Mouse (Mus musculus) cortical plate, adult 2 months (tissue): Measurements from ENCODE around the gene Wdr24. TPM values are rescaled to one million over a fixed set of nuclear protein-coding genes. Genes with fewer than 3 reads are reported as not detected.

Experiments
- H3K27ac ChIP-seq: fragments of 200-500 bp; 2 replicates; pipeline ENCODE4 v1.5.1; 2012; ENCODE audit warnings: low read length, control low read depth, inconsistent platforms; ENCODE audit not compliant: insufficient read depth
- H3K4me1 ChIP-seq: fragments of 200-500 bp; 2 replicates; pipeline ENCODE4 v1.6.1; 2011; ENCODE audit warnings: low read length; ENCODE audit not compliant: control insufficient read depth, insufficient read depth
- H3K4me3 ChIP-seq: fragments of 200-500 bp; 2 replicates; pipeline ENCODE4 v1.5.1; 2011; ENCODE audit warnings: mild to moderate bottlenecking, low read length, control low read depth; ENCODE audit not compliant: insufficient read depth
- CTCF ChIP-seq: fragments of 200-500 bp; IDR thresholded peaks from 2 replicates; pipeline ENCODE4 v1.5.1; 2011; ENCODE audit warnings: mild to moderate bottlenecking, control low read depth, low read length; ENCODE audit not compliant: insufficient read depth; ENCODE audit errors: extremely low read depth
- POLR2A ChIP-seq: fragments of 200-500 bp; IDR thresholded peaks from 2 replicates; pipeline ENCODE4 v1.6.1; 2011; ENCODE audit warnings: mild to moderate bottlenecking, low read length, control low read depth; ENCODE audit not compliant: insufficient read depth; ENCODE audit errors: extremely low read depth
- polyA plus RNA-seq: library from polyadenylated mRNA; depleted of rRNA; stranded (reverse); fragments of >200 nt; gene quantifications from 2 replicates; pipeline ENCODE4 v1.2.3, GENCODE M21; 2012; rRNA removed

Gene Wdr24
- polyA plus RNA-seq, 1 experiment, result 36.4 TPM

- Histone ChIP-seq H3K27ac (0 out of 2 replicates have a peak overlapping the region, but pooled peaks have one; percentile 2), H3K4me3 (peak overlapping the region; percentile 94), H3K4me1 (peaks cover 5% of the 10 kb centered on the region; the same call in 1 of the 2 replicates)
- TF ChIP-seq CTCF (no peak), POLR2A (no peak)
Observed at GRCm38 (mm10) chr17:25874148-25874720, 50.8 kb downstream of the Wdr24 start.

- TF ChIP-seq POLR2A (no peak), CTCF (no peak)
- Histone ChIP-seq H3K4me3 (peak within 1 kb of the TSS; percentile 94), H3K4me1 (peaks cover 5% of the 10 kb centered on the region; the same call in 1 of the 2 replicates), H3K27ac (peak within 1 kb of the TSS; percentile 82)
Observed at GRCm38 (mm10) chr17:25874721-25875170, 51.3 kb downstream of the Wdr24 start, which contains the start of gene Mettl26. TSS of gene Mettl26 (plus strand) at chr17:25875074.

GRCm38 (mm10) chr17:25875171-25876136 is 52.0 kb downstream of the Wdr24 start:
- TF ChIP-seq CTCF, result 0 out of 2 replicates have a peak, but pooled peaks have one; percentile 3
- peak; percentile 94 for TF ChIP-seq POLR2A
- Histone ChIP-seq H3K4me1 (peaks cover 5% of the 10 kb centered on the region; the same call in 1 of the 2 replicates), H3K27ac (peak overlapping the region; percentile 82), H3K4me3 (peak overlapping the region; percentile 94)

DNA sequence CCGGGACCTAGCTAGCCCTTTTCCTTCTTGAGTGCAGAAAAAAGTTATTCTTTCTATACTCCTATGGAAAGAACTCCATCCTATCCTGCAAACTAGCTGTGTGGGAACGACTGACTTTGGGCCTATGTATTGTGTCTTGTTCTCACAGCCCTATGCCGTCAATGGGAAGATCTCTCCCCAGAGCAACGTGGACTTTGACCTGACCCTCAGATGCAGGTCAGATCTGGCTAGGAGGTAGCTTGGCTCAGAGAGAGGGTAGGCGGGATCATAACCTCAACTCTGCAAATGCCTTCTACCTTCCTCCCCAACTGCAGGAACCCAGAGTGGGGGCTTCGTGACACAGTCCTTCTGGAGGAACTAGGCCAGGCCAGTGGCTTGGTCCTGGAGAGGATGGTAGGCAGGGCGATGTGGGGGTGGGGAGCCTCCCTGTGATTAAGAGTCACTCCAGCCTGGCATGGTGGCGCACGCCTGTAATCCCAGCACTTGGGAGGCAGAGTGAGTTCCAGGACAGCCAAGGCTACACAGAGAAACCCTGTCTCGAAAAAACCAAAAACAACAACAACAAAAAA is 53.0 kb downstream of the Wdr24 start:
- peaks cover 5% of the 10 kb centered on the region; the same call in 1 of the 2 replicates for H3K4me1 ChIP-seq
- no peak for TF ChIP-seq POLR2A
- TF ChIP-seq CTCF, result no peak
- peak overlapping the region; percentile 94 for H3K4me3 ChIP-seq
- no peak overlapping the region for H3K27ac ChIP-seq

DNA sequence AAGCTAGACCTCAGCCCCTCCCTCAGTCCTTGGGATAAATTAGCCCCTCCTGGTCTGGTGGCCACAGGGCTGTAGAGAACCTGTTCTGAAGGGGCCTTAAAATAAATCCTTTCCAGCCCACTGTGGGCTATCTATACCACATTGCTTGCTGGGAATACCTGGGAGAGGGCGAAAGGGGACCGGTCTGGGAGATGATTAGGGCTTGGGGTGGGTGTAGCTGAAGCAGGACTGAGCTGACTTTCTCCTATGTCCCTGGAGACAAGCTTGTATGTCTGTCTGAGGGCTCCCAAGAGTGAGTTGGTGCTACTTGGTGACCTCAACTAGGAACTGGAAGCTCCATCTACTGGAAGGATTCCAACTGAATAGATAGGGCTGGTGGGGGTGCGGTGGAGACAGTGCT is 53.6 kb downstream of the Wdr24 start:
- Histone ChIP-seq H3K4me1 (peaks cover 5% of the 10 kb centered on the region; the same call in 1 of the 2 replicates), H3K27ac (no peak overlapping the region), H3K4me3 (no peak overlapping the region)
- TF ChIP-seq POLR2A (no peak), CTCF (no peak)

- Histone ChIP-seq H3K4me3 (no peak overlapping the region), H3K27ac (no peak overlapping the region), H3K4me1 (peaks cover 5% of the 10 kb centered on the region; the same call in 1 of the 2 replicates)
- TF ChIP-seq CTCF (no peak), POLR2A (no peak)
Observed at GRCm38 (mm10) chr17:25877741-25878610, 54.5 kb downstream of the Wdr24 start.

Other genes starting within 250 kb of the Wdr24 start
- 17.2 and 17.9 TPM in 2 replicates for gene Lmf1, start 244.5 kb upstream of the Wdr24 start, polyA plus RNA-seq
- 438 and 442 TPM in 2 replicates for gene Gng13, start 106.5 kb upstream of the Wdr24 start, polyA plus RNA-seq
- 2.3 and 2.4 TPM in 2 replicates for gene Chtf18, start 96.2 kb upstream of the Wdr24 start, polyA plus RNA-seq
- 129 and 142 TPM in 2 replicates for gene Rpusd1, start 96.0 kb upstream of the Wdr24 start, polyA plus RNA-seq
- 0.77 and 1.0 TPM in 2 replicates for gene Mslnl, start 87.6 kb upstream of the Wdr24 start, polyA plus RNA-seq
- 2.3 and 3.0 TPM in 2 replicates for gene Msln, start 69.2 kb upstream of the Wdr24 start, polyA plus RNA-seq
- 39.4 and 41.9 TPM in 2 replicates for gene Narfl, start 49.9 kb upstream of the Wdr24 start, polyA plus RNA-seq
- gene Haghl, start 38.0 kb upstream of the Wdr24 start, polyA plus RNA-seq, result 230 and 253 TPM in 2 replicates
- gene Ccdc78, start 37.0 kb upstream of the Wdr24 start, polyA plus RNA-seq, result 0.17 and 0.52 TPM in 2 replicates
- gene Fam173a, start 30.7 kb upstream of the Wdr24 start, polyA plus RNA-seq, result 152 and 159 TPM in 2 replicates
- gene AC134908.4, start 28.0 kb upstream of the Wdr24 start, polyA plus RNA-seq, result 2.3 and 4.0 TPM in 2 replicates
- 134 and 141 TPM in 2 replicates for gene Metrn, start 26.5 kb upstream of the Wdr24 start, polyA plus RNA-seq
- gene Fbxl16, start 14.5 kb upstream of the Wdr24 start, polyA plus RNA-seq, result 670 and 731 TPM in 2 replicates
- 55.6 and 58.1 TPM in 2 replicates for gene Jmjd8, start 5.2 kb downstream of the Wdr24 start, polyA plus RNA-seq
- 284 and 299 TPM in 2 replicates for gene Stub1, start 9.8 kb downstream of the Wdr24 start, polyA plus RNA-seq
- 109 and 118 TPM in 2 replicates for gene Rhbdl1, start 13.7 kb downstream of the Wdr24 start, polyA plus RNA-seq
- 40.8 and 45.0 TPM in 2 replicates for gene Gm20683, start 18.1 kb downstream of the Wdr24 start, polyA plus RNA-seq
- gene Rhot2, start 21.2 kb downstream of the Wdr24 start, polyA plus RNA-seq, result 108 and 119 TPM in 2 replicates
- gene Wdr90, start 37.9 kb downstream of the Wdr24 start, polyA plus RNA-seq, result 38.2 and 48.5 TPM in 2 replicates
- gene Mcrip2, start 45.1 kb downstream of the Wdr24 start, polyA plus RNA-seq, result 29.2 and 29.9 TPM in 2 replicates
- gene Mettl26, start 51.4 kb downstream of the Wdr24 start, polyA plus RNA-seq, result 76.5 and 79.2 TPM in 2 replicates
- gene Wfikkn1, start 57.2 kb downstream of the Wdr24 start, polyA plus RNA-seq, result 0.26 and 0.61 TPM in 2 replicates
- 68.9 and 71.1 TPM in 2 replicates for gene Rab40c, start 96.1 kb downstream of the Wdr24 start, polyA plus RNA-seq
- gene Pigq, start 121.3 kb downstream of the Wdr24 start, polyA plus RNA-seq, result 156 and 159 TPM in 2 replicates
- 1.1 and 1.9 TPM in 2 replicates for gene Nhlrc4, start 121.3 kb downstream of the Wdr24 start, polyA plus RNA-seq
- 0.79 and 0.92 TPM in 2 replicates for gene A930017K11Rik, start 128.9 kb downstream of the Wdr24 start, polyA plus RNA-seq
- 45.8 and 48.0 TPM in 2 replicates for gene Capn15, start 162.2 kb downstream of the Wdr24 start, polyA plus RNA-seq
- gene Rab11fip3, start 245.9 kb downstream of the Wdr24 start, polyA plus RNA-seq, result 88.5 and 94.2 TPM in 2 replicates